Mouse (Mus musculus): ENCODE results near the gene Igfbpl1. TPM values are rescaled to one million over a fixed set of nuclear protein-coding genes. Genes with fewer than 3 reads are reported as not detected.

The Igfbpl1 gene
- polyA plus RNA-seq, 1 experiment from 2014 or later: 7.4 TPM

DNA sequence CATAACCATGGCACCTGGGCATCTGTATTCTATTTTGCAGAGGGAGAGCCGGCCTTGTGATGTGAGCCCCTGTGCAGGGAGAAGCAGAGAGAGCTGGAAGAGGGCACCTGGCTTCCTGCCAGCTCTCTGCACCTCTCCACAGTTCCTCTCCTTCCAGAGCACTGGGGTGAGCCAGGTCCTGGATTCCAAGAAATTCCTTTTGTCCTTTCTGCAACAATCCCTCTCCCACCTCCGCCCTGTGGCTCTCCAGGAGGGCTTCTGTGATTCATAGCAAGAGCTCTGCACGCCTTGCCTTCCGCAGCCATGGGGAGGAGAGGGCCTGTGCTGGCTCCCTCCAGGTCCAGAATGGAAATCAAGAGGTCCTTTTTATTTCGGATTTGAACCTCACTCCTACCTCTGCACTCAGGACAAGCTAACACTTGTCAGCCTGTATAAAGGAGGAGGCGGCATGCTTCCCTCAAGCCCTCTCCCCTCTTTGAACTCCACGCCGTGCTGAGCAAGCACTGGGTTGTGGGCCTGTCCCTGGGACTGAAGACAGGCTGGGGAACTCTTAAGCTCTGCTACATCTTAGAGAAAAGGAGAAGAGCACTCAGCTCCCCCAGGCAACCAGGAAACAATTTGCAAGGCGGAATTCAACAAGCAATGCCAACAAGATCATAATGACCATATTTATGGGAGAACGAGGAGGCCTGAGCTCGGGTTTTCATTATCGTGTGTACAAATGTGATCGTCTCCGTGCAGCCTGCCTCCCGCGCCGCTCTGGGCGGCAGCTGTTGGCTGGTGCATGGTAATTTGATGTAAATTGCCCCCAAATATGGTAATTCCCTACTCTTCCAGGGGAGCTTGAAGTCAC lies 63.2 kb downstream of the Igfbpl1 start:
- Histone ChIP-seq H3K27ac (peak overlapping the region; percentile 70), H3K36me3 (no peaks in the 10 kb centered on the region), H3K27me3 (ENCODE audit: insufficient read depth, poor library complexity, severe bottlenecking) (peaks cover 54% of the 10 kb centered on the region), H3K4me1 (peaks cover 71% of the 10 kb centered on the region), H3K9me3 (no peaks in the 10 kb centered on the region), H3K4me3 (peak overlapping the region; percentile 46)
- no peak for DNase-seq (ENCODE audit: low spot score)
- 6% methylated on average over 18 of the region's 18 CpGs for WGBS

DNA sequence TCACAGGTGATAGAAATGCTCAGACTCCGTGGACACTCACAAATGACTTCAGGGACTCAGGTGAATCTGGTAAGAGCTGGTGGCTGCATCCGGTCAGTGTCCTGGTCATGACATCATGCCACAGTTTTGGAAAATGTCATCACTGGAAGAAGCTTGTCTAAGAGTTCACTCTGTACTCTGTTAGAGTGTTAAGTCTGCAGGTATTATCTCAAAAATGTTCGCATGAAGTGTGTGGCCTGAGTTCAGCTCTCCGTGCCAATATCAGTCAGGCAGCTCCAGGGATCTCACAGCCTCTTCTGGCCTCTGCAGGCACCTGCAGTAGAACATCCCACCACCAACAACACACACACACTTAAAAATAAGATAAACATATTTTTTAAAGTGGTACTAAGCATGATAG lies 64.1 kb downstream of the Igfbpl1 start:
- Histone ChIP-seq H3K27me3 (ENCODE audit: insufficient read depth, poor library complexity, severe bottlenecking) (peaks cover 48% of the 10 kb centered on the region), H3K4me3 (no peak overlapping the region), H3K9me3 (no peaks in the 10 kb centered on the region), H3K36me3 (no peaks in the 10 kb centered on the region), H3K4me1 (peaks cover 70% of the 10 kb centered on the region), H3K27ac (no peak overlapping the region)
- DNase-seq (ENCODE audit: low spot score): no peak
- 64% methylated on average over 4 of the region's 4 CpGs for WGBS

Other genes starting within 250 kb of the Igfbpl1 start
- gene Aldh1b1, start 27.9 kb downstream of the Igfbpl1 start, polyA plus RNA-seq (2016; fragmentation: Nextera tagmentation; extraction: Ambion mirVana): 46.1 and 80.9 TPM in 2 replicates
- gene Stra6l, start 21.7 kb upstream of the Igfbpl1 start, polyA plus RNA-seq (2016; fragmentation: Nextera tagmentation; extraction: Ambion mirVana): 0.21 and 0.55 TPM in 2 replicates
- 0.04 and 0.05 TPM in 2 replicates for gene Ccdc180, start 63.4 kb upstream of the Igfbpl1 start, polyA plus RNA-seq (2016; fragmentation: Nextera tagmentation; extraction: Ambion mirVana)
- gene Tdrd7, start 138.4 kb upstream of the Igfbpl1 start, polyA plus RNA-seq (2016; fragmentation: Nextera tagmentation; extraction: Ambion mirVana): 15.0 and 15.1 TPM in 2 replicates
- 132 and 215 TPM in 2 replicates for gene Tmod1, start 212.0 kb upstream of the Igfbpl1 start, polyA plus RNA-seq (2016; fragmentation: Nextera tagmentation; extraction: Ambion mirVana)

All from heart, embryonic 10.5 days (tissue).